Mouse (Mus musculus) central nervous system, embryonic 11.5 days (tissue): ENCODE data around the gene Fbxo6. TPM values are rescaled to one million over a fixed set of nuclear protein-coding genes. Genes with fewer than 3 reads are reported as not detected.

Experiments used
- polyA plus RNA-seq: library from polyadenylated mRNA; depleted of rRNA; stranded (reverse); fragments of >200 nt; gene quantifications from 2 replicates; pipeline ENCODE4 v1.2.3, GENCODE M21; 2012; rRNA removed

Gene Fbxo6
- 14.1 and 14.8 TPM in 2 replicates for polyA plus RNA-seq

GRCm38 (mm10) chr4:148151267-148152168 lies at the start of gene Fbxo6:
Gene Fbxo6 (minus strand): TSS chr4:148152140.

DNA sequence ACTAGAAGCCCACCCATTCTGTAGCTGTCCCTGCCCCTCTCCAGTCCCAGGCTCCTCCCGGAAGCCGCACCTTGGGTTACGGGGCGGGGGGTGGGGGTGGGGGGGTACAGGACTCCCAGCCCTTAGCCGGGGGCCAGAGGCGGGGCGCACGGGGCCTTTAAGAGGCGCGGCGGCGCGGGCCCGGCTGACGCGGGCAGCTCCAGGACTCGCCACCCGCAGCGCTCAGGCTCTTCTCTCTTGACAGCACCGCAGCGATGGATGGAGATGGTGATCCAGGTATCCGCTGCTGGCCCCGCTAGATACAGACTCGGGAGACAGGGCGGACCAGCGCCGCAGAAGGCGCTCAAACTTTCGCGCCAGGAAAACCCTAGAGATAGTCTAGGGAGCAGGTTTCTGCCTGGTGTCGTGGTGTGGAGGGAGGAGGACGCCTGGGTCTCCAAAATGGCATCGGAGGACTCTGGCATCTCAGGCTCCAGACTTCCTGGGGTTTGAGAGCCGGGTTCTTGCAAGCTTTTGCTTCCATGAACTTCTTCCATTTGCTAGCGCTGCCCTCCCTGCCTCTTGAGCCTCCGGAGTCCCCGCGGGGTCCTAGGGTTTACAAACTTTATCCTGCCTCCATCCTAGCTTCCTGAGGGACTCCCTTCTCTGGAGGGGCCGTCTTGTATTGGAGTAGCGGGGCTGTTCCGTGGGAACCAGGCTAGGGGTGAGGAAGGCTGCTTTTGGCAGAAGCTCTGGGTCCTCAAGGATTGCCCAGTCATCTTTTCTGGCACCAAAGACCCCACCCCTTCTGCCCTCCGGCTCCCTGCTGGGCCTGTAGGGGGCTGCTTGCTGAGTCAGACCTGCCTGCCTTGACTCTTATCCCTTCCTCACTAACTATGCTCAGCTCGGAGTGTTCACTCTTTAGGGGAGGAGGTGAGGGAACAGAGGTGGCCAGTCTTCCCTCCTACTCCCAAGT lies 8.8 kb upstream of the Fbxo6 start, which contains the start of the genes Fbxo44 and Fbxo2:
Gene Fbxo44 (minus strand): TSS at position 47 of the 955 bp plus-strand sequence.
Gene Fbxo2 (plus strand): TSS at position 186 of the 955 bp plus-strand sequence.

GRCm38 (mm10) chr4:148130561-148131413 lies 21.2 kb downstream of the Fbxo6 start, which contains the start of gene Draxin:
Gene Draxin (minus strand): TSS chr4:148130698.

DNA sequence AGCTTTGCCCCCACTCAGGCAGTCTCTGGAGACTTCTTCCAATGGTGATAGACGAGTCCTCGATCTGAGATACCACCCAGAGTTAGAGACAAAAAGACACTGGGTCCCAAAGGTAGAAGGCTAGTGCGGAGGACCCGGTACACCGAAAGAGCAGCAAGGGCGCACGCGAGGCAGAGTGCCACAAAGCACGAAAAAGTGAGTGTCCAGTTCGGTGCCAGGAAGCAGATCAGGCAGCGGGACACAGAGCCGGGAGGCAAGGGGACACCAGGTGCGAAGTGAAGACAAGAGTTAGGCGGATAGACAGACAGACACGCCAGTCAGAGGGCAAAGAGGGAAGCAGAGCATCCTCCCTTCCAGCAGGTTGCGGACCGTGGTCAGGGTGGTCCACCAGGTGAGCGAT lies 21.8 kb downstream of the Fbxo6 start, which contains the start of gene Mad2l2:
Gene Mad2l2 (plus strand): TSS at position 252 of the 400 bp plus-strand sequence.

Other genes starting within 250 kb of the Fbxo6 start
- 29.4 and 32.8 TPM in 2 replicates for gene Mfn2, start 247.4 kb downstream of the Fbxo6 start, polyA plus RNA-seq
- gene Plod1, start 215.4 kb downstream of the Fbxo6 start, polyA plus RNA-seq, result 17.5 and 26.6 TPM in 2 replicates
- gene 2510039O18Rik, start 211.2 kb downstream of the Fbxo6 start, polyA plus RNA-seq, result 38.0 and 39.9 TPM in 2 replicates
- 4.8 and 6.4 TPM in 2 replicates for gene Nppb, start 166.4 kb downstream of the Fbxo6 start, polyA plus RNA-seq
- 85.8 and 91.4 TPM in 2 replicates for gene Nppa, start 151.4 kb downstream of the Fbxo6 start, polyA plus RNA-seq
- 35.8 and 36.3 TPM in 2 replicates for gene Clcn6, start 113.3 kb downstream of the Fbxo6 start, polyA plus RNA-seq
- 33.7 and 39.2 TPM in 2 replicates for gene Mthfr, start 113.1 kb downstream of the Fbxo6 start, polyA plus RNA-seq
- 7.1 and 7.5 TPM in 2 replicates for gene Agtrap, start 64.1 kb downstream of the Fbxo6 start, polyA plus RNA-seq
- 50.8 and 72.6 TPM in 2 replicates for gene Mad2l2, start 21.8 kb downstream of the Fbxo6 start, polyA plus RNA-seq
- 19.9 and 21.7 TPM in 2 replicates for gene Draxin, start 21.4 kb downstream of the Fbxo6 start, polyA plus RNA-seq
- gene Fbxo44, start 8.3 kb upstream of the Fbxo6 start, polyA plus RNA-seq, result 57.4 and 59.1 TPM in 2 replicates
- 1.5 and 2.7 TPM in 2 replicates for gene Fbxo2, start 8.5 kb upstream of the Fbxo6 start, polyA plus RNA-seq
- 3.4 and 6.2 TPM in 2 replicates for gene Disp3, start 135.8 kb upstream of the Fbxo6 start, polyA plus RNA-seq